In genomic region chr13:34148767-34149392, GRCm38 (mm10) we compare ENCODE assay signal across 8 mouse cellular contexts. TPM values are rescaled to one million over a fixed set of nuclear protein-coding genes. Genes with fewer than 3 reads are reported as not detected.
DNase-seq lines count a peak whose midpoint lies in the region; ATAC-seq and TF ChIP-seq lines count a peak whose summit lies in the region.

No protein-coding gene starts in this region.

- no peaks in the 10 kb centered on the region for H3K9me3 ChIP-seq in hindbrain, postnatal 0 days (ENCODE audit: low read length)

- TF ChIP-seq POLR2A in cortical plate, adult 2 months (IDR thresholded peaks at IDR 0.05; ENCODE audit: extremely low read depth, insufficient read depth, low read length) = 0 out of 2 replicates have a peak, but pooled peaks have one; percentile 26

- H3K4me2 ChIP-seq in hindbrain, postnatal 0 days (ENCODE audit: low read depth, low read length) = peak overlapping the region; percentile 57

- no peaks in the 10 kb centered on the region for H3K27me3 ChIP-seq in hindbrain, postnatal 0 days (ENCODE audit: insufficient read depth, low read length)

- H3K9ac ChIP-seq in hindbrain, postnatal 0 days (replicated peaks; ENCODE audit: low read length) = peak overlapping the region; percentile 52

- H3K4me1 ChIP-seq in cortical plate, adult 2 months (ENCODE audit: control insufficient read depth, insufficient read depth, low read length) = peaks cover 9% of the 10 kb centered on the region
- peaks cover 9% of the 10 kb centered on the region for H3K4me1 ChIP-seq in hindbrain, postnatal 0 days (ENCODE audit: insufficient read depth, low read length)

- intact Hi-C loops in gastrocnemius, postnatal 14 days (cut with DNase I; ENCODE audit: low total_unique reads) = no loop called here
- intact Hi-C loops in left cerebral cortex, adult 2 months (cut with DNase I) = loop anchor here (2.0 kb wide), 2 partner anchors 14 to 52 kb away; no protein-coding TSS in a partner anchor

- peak overlapping the region; percentile 58 for H3K27ac ChIP-seq in cortical plate, adult 2 months (ENCODE audit: insufficient read depth, low read length)
- H3K27ac ChIP-seq in hindbrain, postnatal 0 days = peak overlapping the region; percentile 92
- peak overlapping the region; percentile 81 for H3K27ac ChIP-seq in left cerebral cortex, adult 2 months

- DNase-seq in ZHBTc4 (ENCODE audit: low read depth, low spot score) = peak; percentile 83
- DNase-seq in gastrocnemius, postnatal 14 days = peak; percentile 68
- peak; percentile 93 for DNase-seq in hindbrain, postnatal 0 days (ENCODE audit: low spot score)
- peak; percentile 62 to 74 for DNase-seq in left cerebral cortex, adult 2 months (ENCODE audit: extremely low spot score in 1 of 2, low spot score in 2 of 2)
- peak; percentile 44 for DNase-seq in lung, postnatal 25 days (ENCODE audit: low spot score)
- DNase-seq in right cerebral cortex, adult 18-20 months = peak; percentile 81
- no peak for DNase-seq in spleen, adult 12 weeks (ENCODE audit: low spot score)

- peak; percentile 90 for ATAC-seq in hindbrain, postnatal 0 days

- H3K36me3 ChIP-seq in hindbrain, postnatal 0 days (ENCODE audit: insufficient read depth, low read length) = no peaks in the 10 kb centered on the region

- no peak for TF ChIP-seq CTCF in cortical plate, adult 2 months (IDR thresholded peaks at IDR 0.05; ENCODE audit: extremely low read depth, insufficient read depth, low read length)
- peak; percentile 38; the same call in 1 of the 2 replicates for TF ChIP-seq CTCF in hindbrain, postnatal 0 days (IDR thresholded peaks at IDR 0.05; ENCODE audit: low read depth)
- no peak; the same call in 1 of the 2 replicates for TF ChIP-seq CTCF in left cerebral cortex, adult 2 months (IDR thresholded peaks at IDR 0.05)

- WGBS in hindbrain, postnatal 0 days = under 1% methylated on average over 23 of the region's 23 CpGs

- peak overlapping the region; percentile 27 for H3K4me3 ChIP-seq in cortical plate, adult 2 months (ENCODE audit: insufficient read depth, low read length)
- peak overlapping the region; percentile 32 for H3K4me3 ChIP-seq in hindbrain, postnatal 0 days (ENCODE audit: low read length)
- H3K4me3 ChIP-seq in left cerebral cortex, adult 2 months = peak overlapping the region; percentile 53

RNA-seq across cellular contexts. Expression of gene Psmg4, which starts 13.9 kb away (rescaled TPM):
- polyA plus RNA-seq in cortical plate, adult 2 months (2012; rRNA removed) = 37.3 and 42.2 TPM in 2 replicates
- 10 to 100 TPM; 26.0 to 26.9 TPM for total RNA-seq in gastrocnemius, postnatal 14 days (2021)
- total RNA-seq in hindbrain, postnatal 0 days (2014; rRNA removed) = 41.6 and 75.9 TPM in 2 replicates
- 88.5 and 92.0 TPM in 2 replicates for polyA plus RNA-seq in hindbrain, postnatal 0 days (2015; fragmentation: Nextera tagmentation; extraction: Ambion mirVana)
- total RNA-seq in left cerebral cortex, adult 2 months (2021) = 10 to 100 TPM; 19.4 to 20.6 TPM

RNA-seq across cellular contexts. Expression of gene Tubb2b, which starts 18.6 kb away (rescaled TPM):
- 264 and 334 TPM in 2 replicates for polyA plus RNA-seq in cortical plate, adult 2 months (2012; rRNA removed)
- 1 to 10 TPM; 5.8 to 7.5 TPM for total RNA-seq in gastrocnemius, postnatal 14 days (2021)
- 4,422 and 4,857 TPM in 2 replicates for total RNA-seq in hindbrain, postnatal 0 days (2014; rRNA removed)
- 709 and 787 TPM in 2 replicates for polyA plus RNA-seq in hindbrain, postnatal 0 days (2015; fragmentation: Nextera tagmentation; extraction: Ambion mirVana)
- total RNA-seq in left cerebral cortex, adult 2 months (2021) = 100 to 1,000 TPM; 153 to 177 TPM

Comparison
In these comparisons a context has a peak if more than half of its experiments do, and no peak if none do; other contexts are left out.
1. RNA of gene Tubb2b, which starts 18.6 kb away (total RNA-seq): 4,422 to 4,857 TPM in hindbrain, postnatal 0 days; 153 to 177 TPM in left cerebral cortex, adult 2 months and 5.8 to 7.5 TPM in gastrocnemius, postnatal 14 days; every median in the first group is over 10 times any median in the second.
2. Peak in every context shown above with its lines, with median percentiles within 50 percentile points of each other: H3K27ac ChIP-seq and H3K4me3 ChIP-seq.